Mouse (Mus musculus): ENCODE measurements around the gene Ptpn11. TPM values are rescaled to one million over a fixed set of nuclear protein-coding genes. Genes with fewer than 3 reads are reported as not detected.

Ptpn11 gene
- polyA plus RNA-seq, 1 experiment from 2014 or later: 23.3 TPM

GRCm38 (mm10) chr5:121197337-121197736, 6.1 kb upstream of the Ptpn11 start:
- Histone ChIP-seq H3K4me2 (ENCODE audit: low read depth) (no peak overlapping the region), H3K9ac (ENCODE audit: low read length) (no peak overlapping the region), H3K9me3 (ENCODE audit: control insufficient read depth, low read length) (no peaks in the 10 kb centered on the region), H3K4me3 (ENCODE audit: low read depth, low read length) (no peak overlapping the region), H3K27me3 (ENCODE audit: control insufficient read depth, insufficient read depth, low read length) (no peaks in the 10 kb centered on the region), H3K27ac (ENCODE audit: low read depth, low read length) (no peak overlapping the region), H3K36me3 (ENCODE audit: control insufficient read depth, insufficient read depth, low read length) (no peaks in the 10 kb centered on the region), H3K4me1 (ENCODE audit: control insufficient read depth, insufficient read depth, low read length) (no peaks in the 10 kb centered on the region)
- 88% methylated on average over 2 of the region's 2 CpGs for WGBS
- DNase-seq (ENCODE audit: low spot score) (no peak), ATAC-seq (ENCODE audit: insufficient read depth, low FRiP score, low TSS enrichment) (no peak)

- H3K27me3 ChIP-seq (ENCODE audit: control insufficient read depth, insufficient read depth, low read length): no peaks in the 10 kb centered on the region
- no peaks in the 10 kb centered on the region for H3K9me3 ChIP-seq (ENCODE audit: control insufficient read depth, low read length)
- H3K9ac ChIP-seq (ENCODE audit: low read length): no peak overlapping the region
- no peak overlapping the region for H3K4me2 ChIP-seq (ENCODE audit: low read depth)
- H3K4me3 ChIP-seq (ENCODE audit: low read depth, low read length): no peak overlapping the region
- 50% methylated on average over 5 of the region's 5 CpGs for WGBS
- H3K36me3 ChIP-seq (ENCODE audit: control insufficient read depth, insufficient read depth, low read length): no peaks in the 10 kb centered on the region
- no peak overlapping the region for H3K27ac ChIP-seq (ENCODE audit: low read depth, low read length)
- no peak for DNase-seq (ENCODE audit: low spot score)
- no peak for ATAC-seq (ENCODE audit: insufficient read depth, low FRiP score, low TSS enrichment)
- H3K4me1 ChIP-seq (ENCODE audit: control insufficient read depth, insufficient read depth, low read length): no peaks in the 10 kb centered on the region
Measured at GRCm38 (mm10) chr5:121196764-121197163, 5.6 kb upstream of the Ptpn11 start.

GRCm38 (mm10) chr5:121194173-121194572, 3.0 kb upstream of the Ptpn11 start:
- Histone ChIP-seq H3K4me1 (ENCODE audit: control insufficient read depth, insufficient read depth, low read length) (peaks cover 5% of the 10 kb centered on the region; the same call in 1 of the 2 replicates), H3K36me3 (ENCODE audit: control insufficient read depth, insufficient read depth, low read length) (no peaks in the 10 kb centered on the region), H3K4me2 (ENCODE audit: low read depth) (no peak overlapping the region), H3K9me3 (ENCODE audit: control insufficient read depth, low read length) (no peaks in the 10 kb centered on the region), H3K27ac (ENCODE audit: low read depth, low read length) (no peak overlapping the region), H3K9ac (ENCODE audit: low read length) (no peak overlapping the region), H3K27me3 (ENCODE audit: control insufficient read depth, insufficient read depth, low read length) (no peaks in the 10 kb centered on the region), H3K4me3 (ENCODE audit: low read depth, low read length) (no peak overlapping the region)
- DNase-seq (ENCODE audit: low spot score): no peak
- 50% methylated on average over 1 of the region's 1 CpGs for WGBS
- no peak for ATAC-seq (ENCODE audit: insufficient read depth, low FRiP score, low TSS enrichment)

- H3K4me2 ChIP-seq (ENCODE audit: low read depth): peak overlapping the region; percentile 47
- ATAC-seq (ENCODE audit: insufficient read depth, low FRiP score, low TSS enrichment): peak; percentile 39; the same call in 1 of the 2 replicates
- no peak for DNase-seq (ENCODE audit: low spot score)
Measured at GRCm38 (mm10) chr5:121191584-121191906, 348 bp upstream of the Ptpn11 start.

GRCm38 (mm10) chr5:121190210-121190835, 874 bp downstream of the Ptpn11 start:
- Histone ChIP-seq H3K9me3 (ENCODE audit: control insufficient read depth, low read length) (no peaks in the 10 kb centered on the region), H3K36me3 (ENCODE audit: control insufficient read depth, insufficient read depth, low read length) (no peaks in the 10 kb centered on the region), H3K4me3 (ENCODE audit: low read depth, low read length) (peak overlapping the region; percentile 97), H3K9ac (ENCODE audit: low read length) (peak overlapping the region; percentile 89), H3K27me3 (ENCODE audit: control insufficient read depth, insufficient read depth, low read length) (no peaks in the 10 kb centered on the region), H3K27ac (ENCODE audit: low read depth, low read length) (no peak overlapping the region), H3K4me1 (ENCODE audit: control insufficient read depth, insufficient read depth, low read length) (peaks cover 24% of the 10 kb centered on the region), H3K4me2 (ENCODE audit: low read depth) (peak overlapping the region; percentile 56)
- DNase-seq (ENCODE audit: low spot score) (no peak), ATAC-seq (ENCODE audit: insufficient read depth, low FRiP score, low TSS enrichment) (no peak)
- 37% methylated on average over 21 of the region's 21 CpGs for WGBS

More at GRCm38 (mm10) chr5:121191584-121191906, 348 bp upstream of the Ptpn11 start:
- H3K4me3 ChIP-seq (ENCODE audit: low read depth, low read length): peak overlapping the region; percentile 97
- H3K27me3 ChIP-seq (ENCODE audit: control insufficient read depth, insufficient read depth, low read length): no peaks in the 10 kb centered on the region
- 8% methylated on average over 17 of the region's 17 CpGs for WGBS
- H3K36me3 ChIP-seq (ENCODE audit: control insufficient read depth, insufficient read depth, low read length): no peaks in the 10 kb centered on the region
- H3K9me3 ChIP-seq (ENCODE audit: control insufficient read depth, low read length): no peaks in the 10 kb centered on the region
- H3K27ac ChIP-seq (ENCODE audit: low read depth, low read length): peak overlapping the region; percentile 68
- H3K4me1 ChIP-seq (ENCODE audit: control insufficient read depth, insufficient read depth, low read length): peaks cover 20% of the 10 kb centered on the region
- peak overlapping the region; percentile 89 for H3K9ac ChIP-seq (ENCODE audit: low read length)

GRCm38 (mm10) chr5:121189182-121189581, 2.0 kb downstream of the Ptpn11 start:
- no peaks in the 10 kb centered on the region for H3K36me3 ChIP-seq (ENCODE audit: control insufficient read depth, insufficient read depth, low read length)
- H3K4me2 ChIP-seq (ENCODE audit: low read depth): no peak overlapping the region
- no peak overlapping the region for H3K4me3 ChIP-seq (ENCODE audit: low read depth, low read length)
- H3K27me3 ChIP-seq (ENCODE audit: control insufficient read depth, insufficient read depth, low read length): no peaks in the 10 kb centered on the region
- DNase-seq (ENCODE audit: low spot score): no peak
- WGBS: 83% methylated on average over 9 of the region's 9 CpGs
- H3K9ac ChIP-seq (ENCODE audit: low read length): no peak overlapping the region
- H3K27ac ChIP-seq (ENCODE audit: low read depth, low read length): no peak overlapping the region
- ATAC-seq (ENCODE audit: insufficient read depth, low FRiP score, low TSS enrichment): no peak
- H3K4me1 ChIP-seq (ENCODE audit: control insufficient read depth, insufficient read depth, low read length): peaks cover 34% of the 10 kb centered on the region
- H3K9me3 ChIP-seq (ENCODE audit: control insufficient read depth, low read length): no peaks in the 10 kb centered on the region

GRCm38 (mm10) chr5:121188265-121188664, 2.9 kb downstream of the Ptpn11 start:
- H3K27me3 ChIP-seq (ENCODE audit: control insufficient read depth, insufficient read depth, low read length): no peaks in the 10 kb centered on the region
- no peaks in the 10 kb centered on the region for H3K9me3 ChIP-seq (ENCODE audit: control insufficient read depth, low read length)
- 90% methylated on average over 9 of the region's 9 CpGs for WGBS
- H3K9ac ChIP-seq (ENCODE audit: low read length): no peak overlapping the region
- H3K4me1 ChIP-seq (ENCODE audit: control insufficient read depth, insufficient read depth, low read length): peaks cover 34% of the 10 kb centered on the region
- H3K27ac ChIP-seq (ENCODE audit: low read depth, low read length): no peak overlapping the region
- ATAC-seq (ENCODE audit: insufficient read depth, low FRiP score, low TSS enrichment) (no peak), DNase-seq (ENCODE audit: low spot score) (no peak)
- H3K36me3 ChIP-seq (ENCODE audit: control insufficient read depth, insufficient read depth, low read length): no peaks in the 10 kb centered on the region
- no peak overlapping the region for H3K4me2 ChIP-seq (ENCODE audit: low read depth)
- H3K4me3 ChIP-seq (ENCODE audit: low read depth, low read length): no peak overlapping the region

GRCm38 (mm10) chr5:121187580-121188001, 3.6 kb downstream of the Ptpn11 start:
- H3K4me3 ChIP-seq (ENCODE audit: low read depth, low read length): no peak overlapping the region
- no peaks in the 10 kb centered on the region for H3K9me3 ChIP-seq (ENCODE audit: control insufficient read depth, low read length)
- no peaks in the 10 kb centered on the region for H3K36me3 ChIP-seq (ENCODE audit: control insufficient read depth, insufficient read depth, low read length)
- DNase-seq (ENCODE audit: low spot score) (no peak), ATAC-seq (ENCODE audit: insufficient read depth, low FRiP score, low TSS enrichment) (no peak)
- H3K4me1 ChIP-seq (ENCODE audit: control insufficient read depth, insufficient read depth, low read length): peaks cover 34% of the 10 kb centered on the region
- no peaks in the 10 kb centered on the region for H3K27me3 ChIP-seq (ENCODE audit: control insufficient read depth, insufficient read depth, low read length)
- H3K27ac ChIP-seq (ENCODE audit: low read depth, low read length): no peak overlapping the region
- H3K9ac ChIP-seq (ENCODE audit: low read length): 0 out of 2 replicates have a peak overlapping the region, but pooled peaks have one; percentile 11
- 87% methylated on average over 8 of the region's 8 CpGs for WGBS
- no peak overlapping the region for H3K4me2 ChIP-seq (ENCODE audit: low read depth)

- no peak overlapping the region for H3K27ac ChIP-seq (ENCODE audit: low read depth, low read length)
- no peak overlapping the region for H3K9ac ChIP-seq (ENCODE audit: low read length)
- 14% methylated on average over 11 of the region's 11 CpGs for WGBS
- ATAC-seq (ENCODE audit: insufficient read depth, low FRiP score, low TSS enrichment) (no peak), DNase-seq (ENCODE audit: low spot score) (no peak)
- no peaks in the 10 kb centered on the region for H3K27me3 ChIP-seq (ENCODE audit: control insufficient read depth, insufficient read depth, low read length)
- no peak overlapping the region for H3K4me2 ChIP-seq (ENCODE audit: low read depth)
- no peaks in the 10 kb centered on the region for H3K9me3 ChIP-seq (ENCODE audit: control insufficient read depth, low read length)
- H3K4me3 ChIP-seq (ENCODE audit: low read depth, low read length): no peak overlapping the region
- no peaks in the 10 kb centered on the region for H3K36me3 ChIP-seq (ENCODE audit: control insufficient read depth, insufficient read depth, low read length)
- peaks cover 36% of the 10 kb centered on the region for H3K4me1 ChIP-seq (ENCODE audit: control insufficient read depth, insufficient read depth, low read length)
Measured at GRCm38 (mm10) chr5:121184945-121185551, 6.1 kb downstream of the Ptpn11 start.

Data from neural tube, embryonic 11.5 days (tissue).